Mouse (Mus musculus) bone marrow macrophage, adult 2 months (primary cell): ENCODE data around the gene Usp38. TPM values are rescaled to one million over a fixed set of nuclear protein-coding genes. Genes with fewer than 3 reads are reported as not detected.

ENCODE experiments used
- H3K27ac ChIP-seq: 2 replicates; pipeline ENCODE4 v1.5.1; 2012; ENCODE audit warnings: low read depth, low read length; ENCODE audit not compliant: insufficient read depth
- H3K4me1 ChIP-seq: 2 replicates; pipeline ENCODE4 v1.6.1; 2012; ENCODE audit warnings: low read length; ENCODE audit not compliant: control insufficient read depth, insufficient read depth
- H3K4me3 ChIP-seq: 2 replicates; pipeline ENCODE4 v1.5.1; 2012; ENCODE audit warnings: mild to moderate bottlenecking, low read length, moderate library complexity; ENCODE audit not compliant: insufficient read depth
- CTCF ChIP-seq: IDR thresholded peaks from 2 replicates; pipeline ENCODE4 v1.5.1; 2012; ENCODE audit warnings: low read depth, mild to moderate bottlenecking, low read length, moderate library complexity
- POLR2A ChIP-seq: IDR thresholded peaks from 2 replicates; pipeline ENCODE4 v1.6.1; 2012; ENCODE audit warnings: mild to moderate bottlenecking, low read depth, low read length, borderline replicate concordance
- polyA plus RNA-seq: library from polyadenylated mRNA; stranded (reverse); fragments of >200 nt; gene quantifications from 2 replicates; pipeline ENCODE4 v1.2.4, GENCODE M21; 2012; ENCODE audit not compliant: missing spikeins, insufficient read depth, insufficient read length

Usp38 gene
- polyA plus RNA-seq, 1 experiment, result 15.5 TPM

GRCm38 (mm10) chr8:81010386-81010785, 4.3 kb downstream of the Usp38 start:
- Histone ChIP-seq H3K4me3 (no peak overlapping the region), H3K4me1 (peaks cover 15% of the 10 kb centered on the region), H3K27ac (peak overlapping the region; percentile 31; the same call in 1 of the 2 replicates)
- no peak for TF ChIP-seq POLR2A
- no peak for TF ChIP-seq CTCF

DNA sequence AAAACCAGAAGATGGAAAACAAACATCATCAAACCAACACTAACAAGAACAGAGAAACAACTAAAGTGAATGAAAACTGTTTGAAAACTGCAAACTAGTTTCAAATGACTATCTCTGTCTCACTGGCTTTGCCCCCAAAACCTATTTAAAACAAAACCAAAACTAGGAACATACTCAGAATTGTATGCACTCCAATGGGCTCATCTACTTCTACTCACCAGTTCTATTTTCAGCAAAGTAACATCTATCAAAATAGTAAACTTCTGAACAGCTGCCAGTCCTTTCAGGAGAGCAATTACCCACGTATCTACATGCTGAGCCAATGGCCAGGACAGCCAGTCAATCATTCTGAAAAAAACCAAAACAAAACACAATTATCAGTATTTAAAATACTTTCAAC, 9.6 kb downstream of the Usp38 start:
- Histone ChIP-seq H3K27ac (no peak overlapping the region), H3K4me1 (peaks cover 6% of the 10 kb centered on the region), H3K4me3 (no peak overlapping the region)
- no peak for TF ChIP-seq POLR2A
- TF ChIP-seq CTCF, result no peak

GRCm38 (mm10) chr8:80996632-80997031, 18.1 kb downstream of the Usp38 start:
- no peaks in the 10 kb centered on the region for H3K4me1 ChIP-seq
- H3K4me3 ChIP-seq, result no peak overlapping the region
- H3K27ac ChIP-seq, result no peak overlapping the region
- TF ChIP-seq POLR2A (no peak), CTCF (no peak)

DNA sequence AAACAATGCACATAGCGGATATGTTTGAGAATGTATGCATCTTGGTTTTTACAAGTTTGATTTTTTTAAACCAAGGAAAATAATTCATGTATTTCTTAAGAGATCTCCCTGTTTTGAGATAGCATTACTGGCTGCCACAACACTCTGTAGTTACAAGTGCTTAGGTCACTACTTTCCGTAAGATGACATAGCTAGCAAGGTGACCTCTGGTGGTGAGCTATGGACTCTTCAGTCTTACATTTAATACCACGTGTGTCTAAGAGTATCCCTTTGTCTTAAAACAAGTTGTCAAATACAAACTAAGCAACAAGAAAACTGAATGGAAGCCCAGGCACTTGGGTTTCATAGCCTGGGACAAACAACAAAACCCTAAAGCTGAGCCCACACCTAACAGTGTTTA, 22.8 kb downstream of the Usp38 start:
- Histone ChIP-seq H3K4me3 (no peak overlapping the region), H3K4me1 (no peaks in the 10 kb centered on the region), H3K27ac (no peak overlapping the region)
- TF ChIP-seq CTCF, result no peak
- TF ChIP-seq POLR2A, result no peak

- peaks cover 24% of the 10 kb centered on the region for H3K4me1 ChIP-seq
- H3K4me3 ChIP-seq, result no peak overlapping the region
- peak overlapping the region; percentile 24; the same call in 1 of the 2 replicates for H3K27ac ChIP-seq
- TF ChIP-seq POLR2A (no peak), CTCF (no peak)
These were observed 31.9 kb downstream of the Usp38 start for GRCm38 (mm10) chr8:80982829-80983228.

GRCm38 (mm10) chr8:80981696-80982095, 33.0 kb downstream of the Usp38 start:
- TF ChIP-seq POLR2A (no peak), CTCF (no peak)
- Histone ChIP-seq H3K27ac (no peak overlapping the region), H3K4me1 (peaks cover 31% of the 10 kb centered on the region), H3K4me3 (no peak overlapping the region)

DNA sequence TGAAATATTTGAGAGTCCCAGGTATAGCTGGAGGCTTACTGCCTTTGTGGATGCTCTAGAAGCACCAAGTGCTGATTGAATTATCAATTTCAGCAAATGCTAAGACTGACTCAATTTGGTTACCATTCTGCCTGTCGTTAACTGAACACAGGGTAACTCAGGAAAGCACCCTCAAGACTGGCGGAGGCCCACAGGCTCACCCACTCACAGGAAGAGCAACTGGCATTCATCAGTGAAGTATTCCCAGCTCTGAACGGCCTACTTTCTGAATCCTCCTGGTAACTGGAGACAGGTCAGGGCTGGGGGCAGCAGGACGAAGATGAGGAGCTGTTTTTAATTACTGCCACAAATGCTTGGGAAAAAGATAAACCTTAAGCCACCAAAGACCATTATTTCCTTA, 34.7 kb downstream of the Usp38 start:
- no peak for TF ChIP-seq CTCF
- no peak for TF ChIP-seq POLR2A
- H3K4me1 ChIP-seq, result peaks cover 36% of the 10 kb centered on the region
- H3K4me3 ChIP-seq, result no peak overlapping the region
- H3K27ac ChIP-seq, result no peak overlapping the region

DNA sequence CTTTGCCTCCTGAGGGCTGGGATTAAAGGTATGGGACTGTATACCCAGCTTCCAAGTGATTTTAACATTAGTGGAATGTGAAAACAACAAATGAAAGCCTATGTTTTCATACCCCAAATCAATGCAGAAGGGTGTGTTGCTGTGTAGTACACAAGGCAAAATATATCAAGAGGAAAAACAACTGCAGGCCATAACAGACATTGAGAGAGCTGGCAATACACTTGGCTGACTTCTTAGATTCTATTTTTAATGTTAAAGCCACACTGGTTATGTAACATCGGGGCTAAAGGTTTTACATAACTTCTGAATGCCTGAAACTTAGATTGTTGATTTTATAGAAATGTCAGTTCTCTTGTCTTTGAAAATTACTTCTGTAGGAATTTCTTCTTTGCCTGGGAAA, 37.5 kb downstream of the Usp38 start:
- TF ChIP-seq POLR2A (no peak), CTCF (no peak)
- peak overlapping the region; percentile 78 for H3K27ac ChIP-seq
- H3K4me3 ChIP-seq, result no peak overlapping the region
- peaks cover 18% of the 10 kb centered on the region for H3K4me1 ChIP-seq

GRCm38 (mm10) chr8:80971150-80971549, 43.6 kb downstream of the Usp38 start:
- Histone ChIP-seq H3K4me3 (no peak overlapping the region), H3K27ac (no peak overlapping the region), H3K4me1 (peaks cover 24% of the 10 kb centered on the region)
- TF ChIP-seq POLR2A (no peak), CTCF (no peak)

DNA sequence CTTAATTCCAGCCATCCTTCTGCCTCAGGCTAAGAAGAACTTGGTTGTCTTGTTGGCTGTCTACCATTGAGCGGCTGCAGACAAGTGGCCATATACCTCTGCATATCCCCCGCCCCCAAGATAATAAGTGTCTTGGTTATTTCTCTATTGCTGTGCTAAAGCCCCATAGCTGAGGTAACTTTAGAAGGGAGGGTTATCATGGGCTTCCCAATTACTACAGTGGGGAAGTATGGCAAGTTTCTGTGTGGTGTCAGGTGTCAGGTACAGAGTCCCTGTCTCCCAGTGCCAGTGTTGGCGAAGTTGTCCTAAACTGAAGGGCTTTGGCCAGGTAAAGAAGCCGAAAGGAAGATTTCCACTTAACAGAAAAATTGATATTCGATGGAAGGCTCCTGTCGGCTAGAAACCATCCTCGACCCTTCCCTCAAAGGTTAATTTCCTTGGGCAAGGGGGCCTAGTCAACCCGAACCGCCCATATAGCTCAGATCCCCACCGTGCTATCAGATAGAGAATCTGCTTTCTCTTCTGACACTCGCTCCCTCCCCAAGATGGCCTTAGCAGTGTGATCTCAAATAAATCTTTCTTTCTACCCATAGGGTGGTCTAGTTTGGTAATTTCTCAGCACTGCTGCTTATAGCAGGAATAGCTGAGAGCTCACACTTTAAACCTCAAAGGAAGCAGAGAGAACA, 44.6 kb downstream of the Usp38 start:
- peaks cover 22% of the 10 kb centered on the region for H3K4me1 ChIP-seq
- no peak for TF ChIP-seq POLR2A
- TF ChIP-seq CTCF, result no peak

More for the DNA sequence above, 44.6 kb downstream of the Usp38 start:
- peak overlapping the region; percentile 65 for H3K27ac ChIP-seq
- H3K4me3 ChIP-seq, result no peak overlapping the region
